24 mouse cellular contexts compared by ENCODE assay signal in genomic region chr7:102233059-102233458, GRCm38 (mm10).
"Had no signal": no experiment of that assay in that cellular context is flagged by ENCODE, and none has a peak within 500 bp of the region (broad histone marks: within the 10 kb centered on the region; RNA-seq: fewer than 3 reads in every experiment).

No protein-coding gene starts in this region.

- H3K4me1 ChIP-seq: heart, embryonic 13.5 days; heart, embryonic 15.5 days; hindbrain, embryonic 13.5 days; hindbrain, embryonic 15.5 days; kidney, embryonic 15.5 days; limb, embryonic 13.5 days; limb, embryonic 15.5 days had no signal

- H3K4me2 ChIP-seq: heart, embryonic 11.5 days; heart, embryonic 13.5 days; heart, embryonic 15.5 days; hindbrain, embryonic 13.5 days; hindbrain, embryonic 15.5 days; kidney, embryonic 15.5 days; limb, embryonic 13.5 days; limb, embryonic 15.5 days; liver, embryonic 12.5 days had no signal

- H3K27me3 ChIP-seq: heart, embryonic 13.5 days; heart, embryonic 15.5 days; hindbrain, embryonic 13.5 days; hindbrain, embryonic 15.5 days; kidney, embryonic 15.5 days; limb, embryonic 13.5 days; limb, embryonic 15.5 days; liver, embryonic 12.5 days had no signal

- DNase-seq: gastrocnemius, postnatal 25 days; heart, adult 18-20 months; heart, postnatal 14 days; heart, postnatal 36 days; kidney, adult 11 months; kidney, adult 2 months; kidney, adult 9 months; kidney, postnatal 14 days; kidney, postnatal 36 days had no signal

- H3K4me3 ChIP-seq: heart, embryonic 13.5 days; heart, embryonic 15.5 days; hindbrain, embryonic 13.5 days; hindbrain, embryonic 15.5 days; kidney, embryonic 15.5 days; layer of hippocampus, adult 2 months; left cerebral cortex, adult 2 months; limb, embryonic 13.5 days; limb, embryonic 15.5 days; liver, embryonic 12.5 days had no signal

- H3K9ac ChIP-seq: heart, embryonic 13.5 days; heart, embryonic 15.5 days; hindbrain, embryonic 13.5 days; hindbrain, embryonic 15.5 days; kidney, embryonic 15.5 days; limb, embryonic 13.5 days; limb, embryonic 15.5 days; liver, embryonic 12.5 days; liver, embryonic 14.5 days had no signal

- H3K27ac ChIP-seq: heart, embryonic 13.5 days; heart, embryonic 15.5 days; hindbrain, embryonic 13.5 days; hindbrain, embryonic 15.5 days; hindbrain, postnatal 0 days; kidney, embryonic 15.5 days; kidney, postnatal 0 days; layer of hippocampus, adult 2 months; left cerebral cortex, adult 2 months; limb, embryonic 13.5 days; limb, embryonic 15.5 days; liver, embryonic 12.5 days; liver, embryonic 14.5 days had no signal

- H3K9me3 ChIP-seq: heart, embryonic 13.5 days; heart, embryonic 15.5 days; hindbrain, embryonic 13.5 days; hindbrain, embryonic 15.5 days; kidney, embryonic 15.5 days; limb, embryonic 15.5 days; liver, embryonic 12.5 days had no signal

- ATAC-seq: hindbrain, postnatal 0 days; intestine, embryonic 16.5 days; liver, embryonic 12.5 days had no signal
